Mouse (Mus musculus): Measurements from ENCODE around the gene Ptafr.

GRCm38 (mm10) chr4:132594191-132594590, 30.3 kb downstream of the Ptafr start:
- TF ChIP-seq USF1 (IDR thresholded peaks at IDR 0.05; ENCODE audit: low read depth), result no peak
- TF ChIP-seq CTCF (IDR thresholded peaks at IDR 0.05; ENCODE audit: control insufficient read depth, insufficient read depth, insufficient read length), result no peak
- TF ChIP-seq MYOG (IDR thresholded peaks at IDR 0.05; ENCODE audit: control insufficient read depth, extremely low read depth, insufficient read length), result no peak
- no peak for TF ChIP-seq FOSL1 (IDR thresholded peaks at IDR 0.05; ENCODE audit: insufficient read depth, low read length, poor library complexity, severe bottlenecking)
- no peak for TF ChIP-seq MAX (IDR thresholded peaks at IDR 0.05)
- no peak for TF ChIP-seq CEBPB (IDR thresholded peaks at IDR 0.05; ENCODE audit: low read depth)
